Mouse (Mus musculus) brown adipose tissue, adult 24 weeks (tissue): ENCODE results near the gene Gm20388. TPM values are rescaled to one million over a fixed set of nuclear protein-coding genes. Genes with fewer than 3 reads are reported as not detected.
A peak's percentile ranks its signal among the peaks of the same experiment; 100 is the strongest.

Source experiments
- H3K27ac ChIP-seq: fragments of 200-500 bp; replicated peaks from 2 replicates; pipeline ENCODE4 v1.5.1; 2012; ENCODE audit warnings: low read depth, mild to moderate bottlenecking, low read length
- H3K4me1 ChIP-seq: fragments of 200-500 bp; 2 replicates; pipeline ENCODE4 v1.6.1; 2012; ENCODE audit warnings: low read length, mixed read lengths; ENCODE audit not compliant: control insufficient read depth, insufficient read depth, insufficient read length
- H3K4me3 ChIP-seq: fragments of 200-500 bp; 2 replicates; pipeline ENCODE4 v1.5.1; 2012; ENCODE audit warnings: low read depth, mild to moderate bottlenecking, low read length, moderate library complexity; ENCODE audit not compliant: insufficient read depth
- polyA plus RNA-seq: library from polyadenylated mRNA; stranded (reverse); fragments of >200 nt; gene quantifications from 2 replicates; pipeline ENCODE4 v1.2.4, GENCODE M21; 2012; ENCODE audit not compliant: missing spikeins, insufficient read depth, insufficient read length

Gm20388 gene
- polyA plus RNA-seq, 1 experiment, result 44.7 TPM

- no peak overlapping the region for H3K27ac ChIP-seq
- no peak overlapping the region for H3K4me3 ChIP-seq
- H3K4me1 ChIP-seq, result no peaks in the 10 kb centered on the region
Observed at GRCm38 (mm10) chr8:122604640-122605039, 2694.0 kb downstream of the Gm20388 start.

DNA sequence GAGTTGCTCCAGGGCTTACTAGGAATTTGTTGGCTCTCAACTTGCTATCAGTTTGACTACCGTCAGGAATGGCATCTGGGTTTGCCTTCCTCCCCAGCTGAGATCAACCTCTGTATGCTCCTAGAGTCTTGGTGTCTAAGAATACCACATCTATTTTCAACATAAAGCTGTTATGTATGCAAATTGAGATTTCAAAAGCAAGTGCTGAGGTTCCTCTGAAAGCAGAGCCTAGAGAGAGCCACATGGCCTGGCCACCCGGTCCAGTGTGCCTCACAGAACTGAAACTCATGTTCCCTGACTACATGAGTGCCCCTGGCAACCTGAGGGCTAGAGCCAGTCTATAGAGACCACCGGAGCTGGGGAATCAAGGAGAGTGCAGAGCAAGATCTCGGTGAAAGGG is 2694.7 kb downstream of the Gm20388 start:
- no peak overlapping the region for H3K4me3 ChIP-seq
- H3K4me1 ChIP-seq, result no peaks in the 10 kb centered on the region
- H3K27ac ChIP-seq, result no peak overlapping the region

DNA sequence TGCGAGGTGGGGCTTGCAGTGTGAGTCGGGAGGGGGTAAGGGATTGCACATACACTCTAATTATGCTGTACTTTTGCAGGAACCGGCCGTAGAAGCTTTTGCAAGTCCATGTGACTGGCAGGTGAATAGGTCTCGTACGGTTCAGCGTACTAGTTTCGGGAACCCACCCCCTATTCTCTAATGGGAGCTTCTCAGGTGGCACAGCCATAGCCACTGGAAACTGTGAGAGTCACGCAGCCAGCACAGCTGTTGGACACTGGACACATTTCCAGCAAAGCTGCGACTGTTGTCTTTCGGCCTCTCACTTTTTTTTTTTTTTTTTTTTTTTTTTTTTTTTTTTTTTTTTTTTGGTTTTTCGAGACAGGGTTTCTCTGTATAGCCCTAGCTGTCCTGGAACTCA is 2696.2 kb downstream of the Gm20388 start:
- H3K4me1 ChIP-seq, result 0 out of 2 replicates have a peak, but pooled peaks cover 2% of the 10 kb centered on the region
- no peak overlapping the region for H3K27ac ChIP-seq
- no peak overlapping the region for H3K4me3 ChIP-seq

GRCm38 (mm10) chr8:122610209-122610608 is 2699.6 kb downstream of the Gm20388 start:
- no peak overlapping the region for H3K4me3 ChIP-seq
- peaks cover 7% of the 10 kb centered on the region; the same call in 1 of the 2 replicates for H3K4me1 ChIP-seq
- no peak overlapping the region for H3K27ac ChIP-seq

GRCm38 (mm10) chr8:122610612-122611277 is 2700.1 kb downstream of the Gm20388 start:
- Histone ChIP-seq H3K4me1 (peaks cover 7% of the 10 kb centered on the region; the same call in 1 of the 2 replicates), H3K4me3 (peak overlapping the region; percentile 70), H3K27ac (peak overlapping the region; percentile 33; the same call in 1 of the 2 replicates)

DNA sequence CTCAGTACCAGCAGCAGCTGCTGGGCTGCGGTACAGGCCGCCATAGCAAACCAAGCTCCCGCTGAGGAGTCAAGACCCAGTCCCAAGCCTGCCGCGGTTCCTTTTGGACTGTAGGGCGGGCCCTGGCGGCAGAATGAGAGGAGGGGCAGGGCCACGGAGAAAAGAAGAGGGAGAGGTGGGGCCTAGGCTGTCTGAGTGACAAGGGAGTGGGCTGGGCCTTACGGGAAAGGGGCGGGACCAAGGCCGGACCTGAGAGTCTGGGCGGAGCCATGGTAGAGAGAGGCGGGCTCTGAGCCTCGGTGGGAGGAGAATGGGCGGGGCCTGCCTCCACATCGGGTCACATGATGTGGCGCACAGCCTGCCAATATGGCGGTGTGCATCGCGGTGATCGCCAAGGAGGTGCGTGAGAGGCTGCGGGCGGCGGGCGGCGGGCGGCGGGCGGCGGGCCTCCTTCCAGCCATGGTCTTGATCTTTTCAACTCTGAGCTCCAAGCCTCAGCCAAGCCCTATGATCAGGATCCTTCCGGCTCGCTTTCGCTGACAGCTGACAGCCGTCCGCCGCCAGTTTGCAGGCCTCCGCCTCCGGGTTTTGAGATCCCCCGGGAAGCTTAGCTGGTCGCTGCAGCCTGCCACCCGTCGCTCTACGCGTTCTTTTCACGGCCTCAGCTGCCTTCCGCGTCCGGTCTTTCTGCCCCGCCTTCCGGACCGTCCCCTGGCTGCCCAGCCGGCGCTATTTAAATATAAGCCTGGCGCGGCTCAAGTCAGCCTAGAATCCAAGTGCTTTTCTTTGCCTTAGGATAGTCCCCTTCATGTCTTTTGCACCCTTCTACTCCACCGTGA is 2700.9 kb downstream of the Gm20388 start, which contains the start of the genes Galns and Trappc2l:
Galns (minus strand) TSS at position 169 of the 839 bp plus-strand sequence.
Trappc2l (plus strand) TSS at position 346 of the 839 bp plus-strand sequence.
- Histone ChIP-seq H3K4me1 (peaks cover 7% of the 10 kb centered on the region; the same call in 1 of the 2 replicates), H3K4me3 (peak within 1 kb of the TSS; percentile 70), H3K27ac (peak within 1 kb of the TSS; percentile 33; the same call in 1 of the 2 replicates)

- no peak overlapping the region for H3K4me3 ChIP-seq
- peaks cover 5% of the 10 kb centered on the region; the same call in 1 of the 2 replicates for H3K4me1 ChIP-seq
Observed at GRCm38 (mm10) chr8:122616181-122616905, 2705.7 kb downstream of the Gm20388 start.

DNA sequence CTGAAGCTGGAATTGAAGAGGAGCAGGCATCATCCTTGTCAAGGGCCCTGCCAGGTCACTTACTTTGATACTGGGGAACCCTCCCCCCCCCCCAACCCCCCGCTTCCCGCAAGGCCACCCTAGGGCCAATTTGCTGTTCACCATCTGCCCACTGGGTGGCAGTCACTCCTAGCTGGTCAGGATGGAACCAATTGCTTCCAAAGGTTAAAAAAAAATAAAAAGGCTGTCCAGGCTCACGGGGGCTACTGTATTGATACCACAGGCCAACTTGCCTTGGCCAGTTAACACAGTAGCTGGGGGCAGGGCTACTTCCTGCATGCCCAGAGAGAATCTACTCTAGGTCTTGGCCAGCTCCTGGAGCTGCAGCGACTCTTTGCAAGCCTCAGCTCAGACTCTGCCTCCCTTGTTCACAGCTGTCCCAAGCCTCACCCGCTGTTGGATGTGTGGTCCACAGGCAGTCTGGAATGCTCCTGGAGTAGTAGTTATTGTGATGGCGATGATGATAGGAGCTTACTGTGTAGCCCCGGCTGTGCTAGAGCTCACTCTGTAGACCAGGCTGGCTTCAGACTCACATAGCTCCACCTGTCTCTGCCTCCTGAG is 2707.4 kb downstream of the Gm20388 start:
- Histone ChIP-seq H3K27ac (no peak overlapping the region), H3K4me3 (no peak overlapping the region), H3K4me1 (no peaks in the 10 kb centered on the region)

More at GRCm38 (mm10) chr8:122616181-122616905, 2705.7 kb downstream of the Gm20388 start:
- no peak overlapping the region for H3K27ac ChIP-seq

DNA sequence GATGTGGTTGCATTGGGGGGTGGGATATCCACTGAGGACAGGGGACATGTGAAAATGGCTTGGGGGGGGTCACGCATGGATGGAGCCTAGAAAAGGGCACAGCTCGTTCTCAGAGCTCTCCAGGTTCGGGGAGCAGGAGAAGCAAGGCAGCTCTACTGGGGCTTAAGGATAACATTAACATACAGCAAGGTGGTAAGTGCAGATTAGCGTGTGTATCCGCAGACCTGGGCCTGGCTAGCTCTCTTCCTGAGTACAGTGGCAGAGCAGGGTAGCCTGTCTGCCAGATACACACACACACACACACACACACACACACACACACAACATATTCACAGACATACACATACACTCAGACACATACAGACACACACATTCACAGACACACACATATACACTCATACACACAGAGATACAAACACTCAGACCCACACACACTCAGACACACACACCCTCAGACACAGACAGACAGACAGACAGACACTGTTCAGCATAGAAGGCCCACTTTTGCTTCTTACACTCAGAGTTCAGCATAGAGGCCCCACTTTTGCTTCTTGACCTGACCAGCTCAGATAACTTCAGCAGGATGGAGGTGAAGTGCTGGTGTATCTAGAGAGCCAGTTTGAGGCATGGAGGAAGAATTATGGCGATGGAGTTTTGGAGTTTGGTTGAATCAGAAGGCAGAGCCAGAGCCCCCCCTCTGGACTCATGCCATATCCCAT is 2708.2 kb downstream of the Gm20388 start:
- Histone ChIP-seq H3K4me1 (no peaks in the 10 kb centered on the region), H3K27ac (no peak overlapping the region), H3K4me3 (no peak overlapping the region)

DNA sequence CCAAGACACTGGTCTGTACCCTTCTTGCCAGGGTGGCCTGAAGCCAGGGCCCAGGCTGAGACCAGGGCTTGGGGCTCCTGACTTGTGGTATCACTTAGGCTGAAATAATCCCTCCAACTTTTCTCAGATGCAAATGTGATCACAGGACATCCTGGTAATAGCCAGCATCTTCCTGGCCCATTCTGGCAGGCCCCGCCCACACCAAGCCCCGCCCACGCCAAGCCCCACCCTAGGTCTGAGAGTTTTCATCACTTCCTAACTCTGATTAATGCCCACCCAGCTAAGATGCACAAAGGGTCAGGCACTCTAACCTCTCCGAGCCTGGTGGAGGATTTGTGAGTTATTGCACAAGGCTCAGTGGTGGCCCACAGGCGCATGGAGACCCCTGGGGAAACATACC is 2709.8 kb downstream of the Gm20388 start:
- H3K4me1 ChIP-seq, result no peaks in the 10 kb centered on the region
- H3K4me3 ChIP-seq, result no peak overlapping the region
- no peak overlapping the region for H3K27ac ChIP-seq

DNA sequence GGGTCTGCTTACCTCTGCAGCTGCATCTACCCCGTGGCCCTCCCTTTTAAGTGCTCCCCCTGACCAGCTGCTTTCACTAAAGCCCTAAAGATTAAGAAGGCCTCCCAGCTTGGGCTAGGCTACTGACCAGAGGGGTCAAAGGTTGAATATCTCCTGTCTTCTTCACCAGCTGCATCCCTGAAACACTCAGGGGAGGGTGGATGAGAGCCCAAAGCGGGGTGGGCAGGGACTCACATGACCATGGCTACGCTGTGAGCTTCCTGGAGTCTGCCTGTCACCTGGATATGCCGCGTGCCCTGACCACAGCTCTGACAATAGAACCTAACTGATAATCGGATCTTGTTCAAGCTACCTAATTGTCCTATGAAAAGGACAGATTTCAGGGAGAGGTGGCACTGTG is 2712.1 kb downstream of the Gm20388 start, which contains the start of gene Pabpn1l:
Pabpn1l (minus strand) TSS at position 13 of the 400 bp plus-strand sequence.
- no peaks in the 10 kb centered on the region for H3K4me1 ChIP-seq
- no peak within 1 kb of the TSS for H3K27ac ChIP-seq
- no peak within 1 kb of the TSS for H3K4me3 ChIP-seq

- Histone ChIP-seq H3K4me3 (no peak overlapping the region), H3K27ac (no peak overlapping the region), H3K4me1 (no peaks in the 10 kb centered on the region)
Observed at GRCm38 (mm10) chr8:122623844-122624642, 2713.4 kb downstream of the Gm20388 start.

DNA sequence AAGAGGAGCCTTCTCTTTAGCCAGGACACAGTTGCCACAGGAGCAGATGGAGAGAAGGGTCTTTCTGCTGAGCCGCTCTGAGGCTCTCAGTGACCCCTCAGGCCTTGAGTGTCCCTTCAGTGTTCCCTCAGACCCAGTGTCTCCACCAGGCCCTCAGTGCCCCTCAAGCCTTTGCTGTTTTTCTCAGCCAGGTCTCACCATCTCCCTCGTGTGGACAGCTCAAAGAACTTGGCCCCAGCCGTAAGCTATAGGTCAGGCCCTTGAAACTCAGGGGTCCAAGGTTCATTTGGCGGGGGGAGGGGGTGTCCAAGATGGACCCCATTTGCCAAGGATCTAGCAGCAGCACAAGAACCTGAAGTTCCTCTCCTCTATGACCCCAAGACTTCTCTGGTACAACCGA is 2714.0 kb downstream of the Gm20388 start:
- Histone ChIP-seq H3K4me1 (no peaks in the 10 kb centered on the region), H3K27ac (no peak overlapping the region), H3K4me3 (no peak overlapping the region)
